Mouse (Mus musculus): ENCODE results near the gene Arpc1a.

- no peak for TF ChIP-seq CTCF (IDR thresholded peaks at IDR 0.05; ENCODE audit: insufficient read depth, low read length)
- no peak for TF ChIP-seq POLR2A (IDR thresholded peaks at IDR 0.05; ENCODE audit: borderline replicate concordance, extremely low read depth, low read depth, low read length)
These were observed 1.6 kb upstream of the Arpc1a start for GRCm38 (mm10) chr5:145081866-145082613.

Data from lung, adult 2 months (tissue).